Mouse (Mus musculus) left cerebral cortex, adult 2 months (tissue): ENCODE results near the gene Sphk2. TPM values are rescaled to one million over a fixed set of nuclear protein-coding genes. Genes with fewer than 3 reads are reported as not detected.
"Not testable (repeated sequence)": the region's sequence is repeated elsewhere in the genome, so short reads cannot be mapped to it uniquely, and the experiment has no call there.

Source experiments
- DNase-seq, 2 experiments: peaks; one replicate each; pipeline ENCODE4 v3.0.0; 2021 to 2022; ENCODE audit warnings: low spot score in 2 of 2, mixed read lengths in 1 of 2; ENCODE audit errors: extremely low spot score in 1 of 2
- H3K27ac ChIP-seq: fragments of 200-600 bp; 2 replicates; pipeline ENCODE4 v1.8.1; 2022
- H3K4me3 ChIP-seq: fragments of 200-600 bp; 2 replicates; pipeline ENCODE4 v1.8.1; 2022
- CTCF ChIP-seq: fragments of 200-600 bp; IDR thresholded peaks from 2 replicates; pipeline ENCODE4 v1.8.1; 2022; ENCODE audit warnings: antibody characterized with exemption, mild to moderate bottlenecking, moderate library complexity
- intact Hi-C: fragments of 180-260 bp; cut with DNase I; formaldehyde crosslinking; loops from one replicate; pipeline ENCODE4 v1.15.1; 2025
- total RNA-seq, 2 experiments: library from RNA; stranded (reverse); gene quantifications; 2 replicates each; pipeline ENCODE4 v1.2.3; 2021

Sphk2 gene
- total RNA-seq, 2 experiments from 2014 or later = 30.8 to 34.4 TPM

DNA sequence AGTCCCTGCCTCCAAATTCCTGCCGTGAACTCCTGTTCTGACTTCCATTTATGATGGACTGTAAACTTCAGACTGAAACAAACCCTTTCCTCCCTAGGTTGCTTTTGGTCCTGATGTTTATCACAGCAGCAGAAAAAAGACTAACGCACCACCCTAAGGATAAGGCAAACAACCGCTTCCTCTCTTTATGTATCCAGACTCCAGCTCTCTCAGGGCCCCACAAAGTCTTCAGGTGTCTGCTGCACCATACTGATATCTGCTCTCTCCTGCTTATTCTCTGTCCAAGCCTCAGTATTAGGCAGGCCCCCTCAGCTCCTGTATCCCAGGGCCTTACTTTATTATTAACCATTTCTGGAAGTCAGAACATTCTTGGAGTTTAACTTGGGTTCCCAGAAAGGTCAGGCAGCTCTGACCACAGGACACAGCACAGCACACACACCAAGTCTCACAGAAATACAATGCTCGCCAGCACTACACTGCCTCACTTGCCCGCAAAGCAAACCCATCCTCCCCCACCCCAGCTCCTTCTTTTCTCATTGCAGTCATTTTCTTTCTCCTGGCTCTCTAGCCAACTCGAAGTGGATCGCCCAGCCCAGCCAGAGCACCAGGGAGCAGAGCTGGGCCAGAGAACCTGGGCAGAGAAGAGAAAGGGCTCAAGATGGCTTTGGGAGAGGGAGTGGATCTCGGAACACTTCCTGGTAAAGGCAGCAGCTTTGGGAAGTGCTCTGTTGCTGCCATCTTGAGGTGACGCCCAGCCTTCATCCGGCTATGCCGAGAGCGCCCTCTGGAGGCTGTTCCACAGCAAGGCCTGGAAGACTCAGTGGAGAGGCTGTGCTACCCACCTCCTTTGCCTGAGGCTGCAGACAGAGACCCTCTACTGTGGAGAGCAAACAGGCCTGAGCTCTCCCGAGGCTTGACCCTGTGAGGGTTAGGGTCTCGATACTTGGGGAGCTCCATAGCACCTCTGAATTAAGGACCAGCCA is 35.4 kb downstream of the Sphk2 start:
- H3K4me3 ChIP-seq = no peak overlapping the region; the same call in 1 of the 2 replicates
- peak overlapping the region; percentile 69 for H3K27ac ChIP-seq
- peak; percentile 99 for TF ChIP-seq CTCF
- intact Hi-C loops = loop anchor here (2.0 to 5.0 kb wide), 2 partner anchors 90 to 215 kb away; partner anchors contain the start of gene Bax
- peak; percentile 83 to 84 for DNase-seq

DNA sequence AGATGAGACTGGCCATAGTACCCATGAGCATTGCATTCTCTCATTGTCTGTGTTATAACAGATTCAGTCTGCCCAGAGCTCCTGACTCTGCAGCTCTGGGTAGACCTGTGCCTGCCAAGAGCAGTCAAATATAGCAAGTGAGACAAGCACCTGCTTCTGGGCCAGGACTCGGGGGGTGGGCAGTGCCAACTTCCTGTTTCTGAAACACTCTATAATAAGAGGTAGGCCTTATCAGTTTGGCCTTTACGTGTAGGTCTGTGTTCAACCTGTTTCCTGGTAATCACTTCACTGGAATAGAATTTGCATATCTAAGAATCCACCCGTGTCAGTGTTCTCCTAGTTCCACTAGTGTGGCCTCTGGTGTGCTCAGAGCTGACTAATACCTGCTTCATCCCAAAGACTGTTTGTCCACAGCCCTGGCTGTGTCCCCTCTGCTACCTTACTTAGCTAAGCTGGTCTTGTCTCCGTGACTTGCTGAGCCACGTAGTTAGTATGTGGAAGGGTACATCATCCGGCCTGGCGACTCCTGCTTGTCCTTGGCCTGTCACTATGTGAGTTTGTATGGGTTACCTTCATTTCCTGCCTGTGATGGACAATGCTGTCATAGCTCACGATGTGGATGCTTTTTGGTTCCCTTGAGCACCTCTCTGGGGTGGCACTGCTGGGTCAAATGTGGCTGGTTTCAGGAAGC is 36.6 kb downstream of the Sphk2 start:
- no peak overlapping the region for H3K4me3 ChIP-seq
- H3K27ac ChIP-seq = no peak overlapping the region
- no peak for DNase-seq
- intact Hi-C loops = loop anchor here (5.0 kb wide), 1 partner anchor 214 kb away; the partner anchor contains the start of gene Bax
- no peak for TF ChIP-seq CTCF

DNA sequence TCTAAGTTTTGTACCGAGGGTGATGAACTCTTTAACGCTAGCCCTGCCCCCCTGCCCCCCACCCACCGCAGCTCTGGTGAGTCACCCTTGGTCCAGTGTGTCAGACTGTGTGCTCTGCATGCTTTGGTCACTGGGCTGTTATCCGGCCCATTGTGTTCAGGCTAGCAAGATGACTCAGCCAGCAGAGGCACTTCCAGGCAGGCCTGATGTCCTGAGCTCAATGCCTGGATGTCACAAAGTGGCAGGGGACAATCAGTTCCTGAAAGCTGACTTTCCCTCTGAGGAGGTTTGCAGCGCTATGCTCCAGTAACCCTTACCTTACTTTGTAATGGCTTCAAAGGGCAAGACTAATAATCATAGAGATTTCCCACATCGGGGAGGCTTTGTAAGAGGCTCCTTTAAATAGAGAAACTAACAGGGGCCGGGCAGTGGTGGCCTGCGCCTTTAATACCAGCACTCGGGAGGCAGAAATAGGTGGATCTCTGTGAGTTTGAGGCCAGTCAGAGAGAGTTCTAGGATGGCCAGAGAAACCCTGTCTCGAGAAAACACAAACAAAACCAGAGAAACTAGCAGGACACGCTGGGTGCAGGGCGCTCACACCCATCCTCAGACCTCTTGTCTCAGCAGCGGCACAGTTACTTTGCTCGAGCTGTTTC is 37.7 kb downstream of the Sphk2 start:
- no peak overlapping the region for H3K4me3 ChIP-seq
- H3K27ac ChIP-seq = peak overlapping the region; percentile 53; the same call in 1 of the 2 replicates
- intact Hi-C loops = loop anchor here (5.0 kb wide), 1 partner anchor 213 kb away; the partner anchor contains the start of gene Bax
- DNase-seq = no peak
- no peak for TF ChIP-seq CTCF

DNA sequence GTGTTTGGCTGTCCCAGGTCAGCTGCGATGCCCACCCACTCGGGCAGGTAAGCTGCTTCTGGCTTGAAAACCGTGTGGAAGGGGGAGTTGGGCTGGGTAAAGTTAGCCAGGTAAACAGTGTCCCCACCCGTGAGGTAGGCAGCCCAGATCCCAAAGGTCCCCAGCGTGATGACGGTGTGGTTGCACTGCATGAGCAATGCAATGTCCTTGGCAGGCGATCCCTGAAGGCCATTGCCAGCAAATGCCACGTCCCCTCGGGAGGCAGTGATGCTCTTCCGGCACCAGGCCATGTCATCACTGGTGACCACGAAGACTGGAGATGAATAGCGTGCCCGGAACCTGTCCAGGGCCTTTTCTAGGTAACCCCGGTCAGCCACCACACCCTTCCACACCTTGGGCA is 39.3 kb downstream of the Sphk2 start:
- intact Hi-C loops = no loop called here
- H3K4me3 ChIP-seq = no peak overlapping the region
- DNase-seq = no peak
- TF ChIP-seq CTCF = no peak
- H3K27ac ChIP-seq = no peak overlapping the region

DNA sequence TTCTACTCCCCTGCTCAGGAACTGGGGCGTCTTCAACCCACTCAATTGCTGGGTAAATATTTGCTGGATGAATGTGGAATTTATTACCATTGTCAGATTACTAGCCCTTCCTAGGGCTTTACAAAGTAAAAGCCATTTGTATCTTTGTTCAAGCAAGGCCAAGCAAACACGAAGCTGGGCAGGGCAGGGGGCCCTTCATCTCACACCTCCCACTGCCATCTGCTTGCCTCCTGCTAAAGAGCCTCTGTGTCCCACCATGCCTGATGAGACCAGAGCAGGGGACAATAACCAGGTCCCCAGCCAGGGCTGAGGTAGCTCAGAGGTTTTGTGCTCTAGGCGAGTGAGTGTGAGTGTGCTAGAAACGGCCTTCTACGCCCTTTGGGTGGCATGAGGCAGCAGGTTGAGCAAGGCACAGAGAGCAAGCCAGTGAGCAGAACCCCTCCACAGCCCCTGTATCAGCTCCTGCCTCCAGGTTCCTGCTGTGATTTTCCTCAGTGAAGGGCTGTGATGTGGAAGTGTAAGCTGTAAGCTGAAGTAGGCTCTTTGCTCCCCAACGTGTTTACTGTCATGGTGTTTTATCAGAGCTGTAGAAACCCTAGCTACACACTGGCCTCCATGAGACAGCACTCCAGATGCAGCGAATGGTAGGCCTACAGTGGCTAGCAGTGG is 40.0 kb downstream of the Sphk2 start:
- no peak for DNase-seq
- Histone ChIP-seq H3K27ac (no peak overlapping the region), H3K4me3 (no peak overlapping the region)
- intact Hi-C loops = no loop called here
- no peak for TF ChIP-seq CTCF

DNA sequence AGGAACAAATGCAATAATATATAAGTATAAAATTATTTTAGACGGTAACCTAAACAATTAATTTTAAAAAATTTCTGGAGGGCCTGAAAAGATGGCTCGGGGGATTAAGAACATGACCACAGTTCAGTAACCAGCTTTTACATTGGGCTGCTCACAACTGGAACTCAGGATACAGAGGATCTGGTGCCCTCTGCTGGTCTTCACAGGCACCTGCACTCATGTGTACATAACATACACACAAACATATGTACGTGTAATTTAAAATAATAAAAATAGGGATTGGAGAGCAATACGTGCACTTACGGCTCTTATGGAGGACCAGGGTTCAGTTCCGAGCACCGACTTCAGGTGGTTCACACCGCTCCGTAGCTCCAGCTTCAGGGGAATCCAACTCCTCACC is 48.9 kb downstream of the Sphk2 start:
- DNase-seq = no peak
- intact Hi-C loops = no loop called here
- H3K4me3 ChIP-seq = no peak overlapping the region
- H3K27ac ChIP-seq = no peak overlapping the region
- TF ChIP-seq CTCF = peak; percentile 26

DNA sequence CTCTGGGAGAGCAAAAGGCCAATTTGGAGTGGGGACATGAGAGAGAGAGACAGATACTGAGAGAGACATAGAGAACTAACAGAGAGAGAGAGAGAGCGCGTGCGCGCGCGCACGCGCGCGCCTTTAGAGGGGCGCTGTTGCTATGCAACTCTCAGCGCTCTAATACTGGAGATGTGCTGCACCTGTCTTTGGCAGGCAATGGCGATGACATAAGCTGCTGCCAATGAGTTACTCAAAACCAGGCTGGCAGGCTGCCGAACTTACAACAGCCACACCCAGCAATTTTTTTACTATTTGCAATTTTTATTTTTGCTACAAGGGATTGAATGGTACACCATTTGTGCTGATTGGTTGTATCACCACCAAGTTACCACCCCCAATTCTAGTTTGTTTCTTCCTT is 50.0 kb downstream of the Sphk2 start:
- H3K27ac ChIP-seq = no peak overlapping the region
- no peak for DNase-seq
- no peak for TF ChIP-seq CTCF
- H3K4me3 ChIP-seq = no peak overlapping the region
- intact Hi-C loops = no loop called here

DNA sequence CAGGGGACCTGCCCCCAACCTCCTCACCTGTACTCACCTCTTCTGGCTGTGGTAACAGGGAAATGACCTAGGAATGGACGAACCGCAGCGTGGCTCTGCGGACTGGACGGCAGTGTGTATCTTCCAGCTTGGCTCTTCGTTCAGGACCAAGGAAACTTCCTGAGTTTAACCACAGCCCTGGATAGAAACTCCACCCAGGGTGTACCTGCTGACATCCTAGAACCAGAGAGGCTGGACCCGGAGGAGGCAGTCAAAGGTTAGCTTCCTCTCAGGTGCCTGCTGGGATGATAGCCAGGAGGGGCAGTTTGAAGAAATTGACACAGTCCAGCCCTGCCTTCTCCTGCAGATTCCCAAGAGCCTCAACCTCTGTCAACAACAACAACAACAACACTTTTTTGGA is 51.6 kb downstream of the Sphk2 start, which contains the start of gene Fut2:
Fut2 (minus strand) TSS at position 234 of the 400 bp plus-strand sequence.
- no peak for DNase-seq
- H3K4me3 ChIP-seq = no peak within 1 kb of the TSS
- H3K27ac ChIP-seq = no peak within 1 kb of the TSS
- intact Hi-C loops = no loop called here
- TF ChIP-seq CTCF = no peak

DNA sequence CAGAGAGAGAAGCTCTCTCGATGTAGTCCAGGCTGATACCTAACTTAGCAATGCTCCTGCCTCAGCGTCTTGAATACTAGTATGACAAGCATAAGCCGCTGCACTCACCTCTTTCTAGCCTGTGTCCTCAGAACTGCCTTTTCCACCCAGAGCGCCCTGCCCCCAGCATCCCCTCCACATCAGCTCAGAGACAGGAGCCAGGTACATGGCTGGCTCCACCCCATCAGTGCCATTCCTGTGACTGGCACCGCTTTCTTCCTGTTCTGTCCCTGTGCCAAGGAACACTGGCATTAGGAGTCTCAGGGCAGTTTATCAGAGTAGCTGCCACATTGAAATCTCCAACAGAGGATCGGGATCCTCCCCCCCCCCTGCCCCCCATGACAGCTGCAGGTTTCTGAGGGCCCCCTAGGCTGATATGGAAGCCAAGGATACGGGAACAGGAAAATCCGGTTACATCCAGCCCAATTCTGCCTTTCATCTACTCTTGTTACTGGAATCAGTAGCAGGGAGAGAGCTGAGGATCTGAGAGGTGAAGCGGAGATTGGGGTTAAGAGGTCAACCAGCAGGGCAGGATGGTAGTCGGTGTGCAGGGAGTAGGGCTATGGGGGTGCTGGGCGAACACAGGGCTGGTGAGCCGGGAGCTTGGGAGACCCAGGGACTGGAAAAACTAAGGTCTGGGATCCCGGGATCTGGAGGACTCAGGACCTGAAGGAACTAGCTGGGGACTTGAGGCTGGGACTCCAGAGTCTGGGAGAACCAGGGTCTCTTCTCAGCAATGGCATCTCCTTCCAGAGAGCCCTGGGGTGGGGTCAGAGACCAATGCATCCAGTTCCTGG is 52.3 kb downstream of the Sphk2 start:
- TF ChIP-seq CTCF = no peak
- H3K4me3 ChIP-seq = no peak overlapping the region

DNA sequence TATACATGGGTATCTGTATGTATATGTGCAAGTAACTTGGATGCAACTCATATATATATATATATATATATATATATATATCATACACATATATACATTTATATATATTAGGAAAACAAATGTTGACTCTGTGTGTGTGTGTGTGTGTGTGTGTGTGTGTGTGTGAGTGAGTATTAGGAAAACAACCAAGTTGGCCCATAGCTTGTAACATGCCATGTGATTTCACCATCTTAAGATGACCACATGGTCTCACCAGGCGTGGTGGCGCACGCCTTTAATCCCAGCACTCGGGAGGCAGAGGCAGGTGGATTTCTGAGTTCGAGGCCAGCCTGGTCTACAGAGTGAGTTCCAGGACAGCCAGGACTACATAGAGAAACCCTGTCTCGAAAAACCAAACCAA is 56.1 kb downstream of the Sphk2 start:
- intact Hi-C loops, H3K4me3 ChIP-seq, DNase-seq, H3K27ac ChIP-seq: not testable (repeated sequence)

More for the DNA sequence above, 52.3 kb downstream of the Sphk2 start:
- DNase-seq = no peak
- H3K27ac ChIP-seq = no peak overlapping the region
- intact Hi-C loops = no loop called here
